Mouse (Mus musculus) hindbrain, embryonic 15.5 days (tissue): Measurements from ENCODE around the gene Myh3. TPM values are rescaled to one million over a fixed set of nuclear protein-coding genes. Genes with fewer than 3 reads are reported as not detected.

Source experiments
- ATAC-seq: fragments of 200-750 bp; cut with Nextera tagmentation; 2 replicates; pipeline ENCODE4 v1.8.0; 2017; ENCODE audit warnings: low read depth, moderate number of reproducible peaks, moderate TSS enrichment; ENCODE audit not compliant: low FRiP score
- H3K27ac ChIP-seq: fragments of 300-500 bp; sonication (generic); replicated peaks from 2 replicates; pipeline ENCODE4 v1.5.1; 2015; ENCODE audit warnings: mild to moderate bottlenecking, inconsistent platforms
- H3K27me3 ChIP-seq: fragments of 300-500 bp; sonication (generic); 2 replicates; pipeline ENCODE4 v1.6.1; 2015; ENCODE audit warnings: control low read depth, inconsistent platforms
- H3K36me3 ChIP-seq: fragments of 300-500 bp; sonication (generic); 2 replicates; pipeline ENCODE4 v1.6.1; 2015; ENCODE audit warnings: control low read depth, inconsistent platforms
- H3K4me1 ChIP-seq: fragments of 300-500 bp; sonication (generic); replicated peaks from 2 replicates; pipeline ENCODE4 v1.6.1; 2015; ENCODE audit warnings: control low read depth, inconsistent platforms
- H3K4me2 ChIP-seq: fragments of 300-500 bp; sonication (generic); 2 replicates; pipeline ENCODE4 v1.6.1; 2015; ENCODE audit warnings: moderate library complexity, mild to moderate bottlenecking, inconsistent platforms
- H3K4me3 ChIP-seq: fragments of 300-500 bp; sonication (generic); 2 replicates; pipeline ENCODE4 v1.5.1; 2015; ENCODE audit warnings: mild to moderate bottlenecking, inconsistent platforms
- H3K9ac ChIP-seq: fragments of 300-500 bp; sonication (generic); 2 replicates; pipeline ENCODE4 v1.6.1; 2015; ENCODE audit warnings: inconsistent platforms
- H3K9me3 ChIP-seq: fragments of 300-500 bp; sonication (generic); 2 replicates; pipeline ENCODE4 v1.6.1; 2016; ENCODE audit warnings: control low read depth, inconsistent platforms
- WGBS: fragments of 180-500 bp; shearing (Covaris S2); methylation state at CpG from one replicate; pipeline ENCODE4 v1.1.7; 2015; 5-methylcytosine and 5-hydroxymethylcytosine counted together
- polyA plus RNA-seq: library from polyadenylated mRNA; unstranded; fragments of >200 nt; fragmentation: Nextera tagmentation; extraction: Ambion mirVana; gene quantifications from 2 replicates; pipeline ENCODE4 v1.2.1, GENCODE M21; 2015

Gene Myh3
- polyA plus RNA-seq, 1 experiment from 2014 or later, result 0.39 TPM

- ATAC-seq, result peak; percentile 51; the same call in 1 of the 2 replicates
- WGBS, result 26% methylated on average over 11 of the region's 11 CpGs
- H3K27me3 ChIP-seq, result no peaks in the 10 kb centered on the region
- H3K4me2 ChIP-seq, result no peak overlapping the region
- no peaks in the 10 kb centered on the region for H3K9me3 ChIP-seq
- no peak overlapping the region for H3K27ac ChIP-seq
- H3K4me1 ChIP-seq, result 0 out of 2 replicates have a peak, but pooled peaks cover 3% of the 10 kb centered on the region
- no peaks in the 10 kb centered on the region for H3K36me3 ChIP-seq
- H3K9ac ChIP-seq, result no peak overlapping the region
- H3K4me3 ChIP-seq, result no peak overlapping the region
Measured at GRCm38 (mm10) chr11:67112019-67112850, 34.1 kb downstream of the Myh3 start.

GRCm38 (mm10) chr11:67112851-67113202, 34.7 kb downstream of the Myh3 start:
- H3K4me3 ChIP-seq, result no peak overlapping the region
- peak; percentile 42; the same call in 1 of the 2 replicates for ATAC-seq
- H3K27me3 ChIP-seq, result no peaks in the 10 kb centered on the region
- WGBS, result 41% methylated on average over 11 of the region's 11 CpGs
- H3K36me3 ChIP-seq, result no peaks in the 10 kb centered on the region
- H3K9me3 ChIP-seq, result no peaks in the 10 kb centered on the region
- no peak overlapping the region for H3K27ac ChIP-seq
- no peak overlapping the region for H3K9ac ChIP-seq
- H3K4me1 ChIP-seq, result 0 out of 2 replicates have a peak, but pooled peaks cover 3% of the 10 kb centered on the region
- H3K4me2 ChIP-seq, result no peak overlapping the region

- ATAC-seq, result no peak
- Histone ChIP-seq H3K27me3 (no peaks in the 10 kb centered on the region), H3K9me3 (no peaks in the 10 kb centered on the region), H3K27ac (no peak overlapping the region), H3K4me3 (no peak overlapping the region), H3K36me3 (no peaks in the 10 kb centered on the region), H3K4me1 (0 out of 2 replicates have a peak, but pooled peaks cover 3% of the 10 kb centered on the region), H3K9ac (no peak overlapping the region), H3K4me2 (no peak overlapping the region)
- WGBS, result 93% methylated on average over 6 of the region's 6 CpGs
Measured at GRCm38 (mm10) chr11:67113381-67113780, 35.3 kb downstream of the Myh3 start.

GRCm38 (mm10) chr11:67114261-67114660, 36.2 kb downstream of the Myh3 start:
- H3K9ac ChIP-seq, result no peak overlapping the region
- H3K4me1 ChIP-seq, result 0 out of 2 replicates have a peak, but pooled peaks cover 3% of the 10 kb centered on the region
- WGBS, result 88% methylated on average over 5 of the region's 5 CpGs
- no peaks in the 10 kb centered on the region for H3K27me3 ChIP-seq
- no peaks in the 10 kb centered on the region for H3K36me3 ChIP-seq
- H3K9me3 ChIP-seq, result no peaks in the 10 kb centered on the region
- H3K4me3 ChIP-seq, result no peak overlapping the region
- no peak for ATAC-seq
- no peak overlapping the region for H3K27ac ChIP-seq
- H3K4me2 ChIP-seq, result no peak overlapping the region

- Histone ChIP-seq H3K27ac (no peak overlapping the region), H3K36me3 (no peaks in the 10 kb centered on the region), H3K4me3 (no peak overlapping the region), H3K9me3 (no peaks in the 10 kb centered on the region), H3K9ac (no peak overlapping the region), H3K4me2 (no peak overlapping the region), H3K27me3 (no peaks in the 10 kb centered on the region), H3K4me1 (0 out of 2 replicates have a peak, but pooled peaks cover 3% of the 10 kb centered on the region)
- 89% methylated on average over 12 of the region's 12 CpGs for WGBS
- no peak for ATAC-seq
Measured at GRCm38 (mm10) chr11:67114901-67115300, 36.8 kb downstream of the Myh3 start.

GRCm38 (mm10) chr11:67116725-67117124, 38.6 kb downstream of the Myh3 start:
- Histone ChIP-seq H3K4me1 (0 out of 2 replicates have a peak, but pooled peaks cover 3% of the 10 kb centered on the region), H3K36me3 (no peaks in the 10 kb centered on the region), H3K4me2 (no peak overlapping the region), H3K27ac (no peak overlapping the region), H3K9me3 (no peaks in the 10 kb centered on the region), H3K4me3 (no peak overlapping the region), H3K9ac (no peak overlapping the region), H3K27me3 (no peaks in the 10 kb centered on the region)
- WGBS, result 81% methylated on average over 5 of the region's 5 CpGs
- ATAC-seq, result no peak

GRCm38 (mm10) chr11:67119539-67120070, 41.5 kb downstream of the Myh3 start:
- ATAC-seq, result no peak
- Histone ChIP-seq H3K36me3 (no peaks in the 10 kb centered on the region), H3K9ac (no peak overlapping the region), H3K9me3 (no peaks in the 10 kb centered on the region), H3K4me2 (no peak overlapping the region), H3K4me3 (no peak overlapping the region), H3K27ac (no peak overlapping the region), H3K27me3 (no peaks in the 10 kb centered on the region), H3K4me1 (no peaks in the 10 kb centered on the region)
- 48% methylated on average over 4 of the region's 4 CpGs for WGBS

- 60% methylated on average over 12 of the region's 12 CpGs for WGBS
- Histone ChIP-seq H3K36me3 (no peaks in the 10 kb centered on the region), H3K4me1 (0 out of 2 replicates have a peak, but pooled peaks cover 4% of the 10 kb centered on the region), H3K4me3 (no peak overlapping the region), H3K9me3 (no peaks in the 10 kb centered on the region), H3K27me3 (no peaks in the 10 kb centered on the region), H3K27ac (no peak overlapping the region), H3K4me2 (no peak overlapping the region), H3K9ac (no peak overlapping the region)
- ATAC-seq, result no peak
Measured at GRCm38 (mm10) chr11:67120697-67121294, 42.7 kb downstream of the Myh3 start.

- 62% methylated on average over 7 of the region's 7 CpGs for WGBS
- ATAC-seq, result no peak
- no peak overlapping the region for H3K4me2 ChIP-seq
Measured at GRCm38 (mm10) chr11:67124943-67125342, 46.8 kb downstream of the Myh3 start.

GRCm38 (mm10) chr11:67125361-67125760, 47.3 kb downstream of the Myh3 start:
- H3K27ac ChIP-seq, result no peak overlapping the region
- no peak overlapping the region for H3K4me2 ChIP-seq
- no peaks in the 10 kb centered on the region for H3K36me3 ChIP-seq
- 73% methylated on average over 17 of the region's 17 CpGs for WGBS
- H3K4me1 ChIP-seq, result 0 out of 2 replicates have a peak, but pooled peaks cover 4% of the 10 kb centered on the region
- H3K27me3 ChIP-seq, result no peaks in the 10 kb centered on the region
- H3K9me3 ChIP-seq, result no peaks in the 10 kb centered on the region
- ATAC-seq, result no peak
- no peak overlapping the region for H3K9ac ChIP-seq
- H3K4me3 ChIP-seq, result no peak overlapping the region

More at GRCm38 (mm10) chr11:67124943-67125342, 46.8 kb downstream of the Myh3 start:
- Histone ChIP-seq H3K27ac (no peak overlapping the region), H3K9me3 (no peaks in the 10 kb centered on the region), H3K36me3 (no peaks in the 10 kb centered on the region), H3K4me1 (0 out of 2 replicates have a peak, but pooled peaks cover 4% of the 10 kb centered on the region), H3K27me3 (no peaks in the 10 kb centered on the region), H3K9ac (no peak overlapping the region), H3K4me3 (no peak overlapping the region)

GRCm38 (mm10) chr11:67133526-67133925, 55.4 kb downstream of the Myh3 start:
- H3K4me2 ChIP-seq, result no peak overlapping the region
- ATAC-seq, result no peak
- H3K9me3 ChIP-seq, result no peaks in the 10 kb centered on the region
- WGBS, result 77% methylated on average over 2 of the region's 2 CpGs
- no peak overlapping the region for H3K27ac ChIP-seq
- H3K4me1 ChIP-seq, result no peaks in the 10 kb centered on the region
- no peaks in the 10 kb centered on the region for H3K36me3 ChIP-seq
- H3K27me3 ChIP-seq, result no peaks in the 10 kb centered on the region
- no peak overlapping the region for H3K9ac ChIP-seq
- H3K4me3 ChIP-seq, result no peak overlapping the region

- no peak overlapping the region for H3K27ac ChIP-seq
- no peaks in the 10 kb centered on the region for H3K27me3 ChIP-seq
- 71% methylated on average over 6 of the region's 6 CpGs for WGBS
- ATAC-seq, result no peak
- H3K4me1 ChIP-seq, result no peaks in the 10 kb centered on the region
- H3K9ac ChIP-seq, result no peak overlapping the region
- no peaks in the 10 kb centered on the region for H3K9me3 ChIP-seq
- no peak overlapping the region for H3K4me3 ChIP-seq
- no peak overlapping the region for H3K4me2 ChIP-seq
- no peaks in the 10 kb centered on the region for H3K36me3 ChIP-seq
Measured at GRCm38 (mm10) chr11:67134654-67135053, 56.6 kb downstream of the Myh3 start.
